Mouse (Mus musculus): ENCODE measurements around the gene Pagr1b. TPM values are rescaled to one million over a fixed set of nuclear protein-coding genes. Genes with fewer than 3 reads are reported as not detected.

Gene Pagr1b
- not detected in 2 replicates for polyA plus RNA-seq (2015; fragmentation: Nextera tagmentation; extraction: Ambion mirVana)

DNA sequence TGATC lies at the start of gene Pagr1b:
TSS of gene Pagr1b (minus strand) at position 4 of the 5 bp plus-strand sequence.

DNA sequence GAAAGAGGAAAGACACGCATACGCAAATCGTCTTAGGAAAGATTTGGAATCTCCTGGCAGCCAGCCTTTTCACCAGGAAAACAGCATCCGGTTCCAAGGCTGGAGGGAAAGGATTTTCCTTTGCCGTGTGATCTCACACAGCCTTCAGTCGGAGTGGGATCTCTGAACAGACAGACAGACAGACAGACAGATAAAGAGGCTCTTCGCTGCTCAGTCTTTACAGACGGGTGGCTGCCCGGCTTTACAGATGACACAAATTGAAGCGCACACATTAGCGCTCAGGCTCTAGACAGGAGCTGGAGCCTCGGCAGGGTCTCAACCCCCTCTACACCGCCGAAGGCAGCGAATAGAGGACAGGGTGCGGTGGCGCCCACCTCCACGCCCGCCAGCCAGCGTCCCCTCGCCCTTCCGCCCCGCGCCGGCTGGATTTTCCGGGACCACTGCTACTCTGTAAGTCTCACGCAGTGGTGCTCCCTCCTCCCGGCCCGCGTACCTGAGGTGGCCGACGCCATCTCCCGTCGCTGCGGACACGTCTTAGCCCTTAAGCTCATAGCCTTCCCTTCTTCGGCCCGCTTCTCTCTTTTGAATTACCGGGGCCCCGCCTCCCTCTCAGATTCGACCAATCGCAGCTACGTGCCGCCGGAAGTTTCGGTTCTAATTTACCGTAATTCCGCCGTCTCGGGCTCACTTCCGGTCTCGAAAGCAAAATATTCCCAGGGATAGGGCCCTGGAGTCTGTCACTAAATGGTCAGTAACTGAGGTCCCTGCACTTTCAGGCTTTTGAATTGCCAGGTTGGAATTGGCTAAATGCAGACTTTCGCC lies 25.8 kb upstream of the Pagr1b start, which contains the start of gene Kif22:
TSS of gene Kif22 (minus strand) at position 621 of the 822 bp plus-strand sequence.

DNA sequence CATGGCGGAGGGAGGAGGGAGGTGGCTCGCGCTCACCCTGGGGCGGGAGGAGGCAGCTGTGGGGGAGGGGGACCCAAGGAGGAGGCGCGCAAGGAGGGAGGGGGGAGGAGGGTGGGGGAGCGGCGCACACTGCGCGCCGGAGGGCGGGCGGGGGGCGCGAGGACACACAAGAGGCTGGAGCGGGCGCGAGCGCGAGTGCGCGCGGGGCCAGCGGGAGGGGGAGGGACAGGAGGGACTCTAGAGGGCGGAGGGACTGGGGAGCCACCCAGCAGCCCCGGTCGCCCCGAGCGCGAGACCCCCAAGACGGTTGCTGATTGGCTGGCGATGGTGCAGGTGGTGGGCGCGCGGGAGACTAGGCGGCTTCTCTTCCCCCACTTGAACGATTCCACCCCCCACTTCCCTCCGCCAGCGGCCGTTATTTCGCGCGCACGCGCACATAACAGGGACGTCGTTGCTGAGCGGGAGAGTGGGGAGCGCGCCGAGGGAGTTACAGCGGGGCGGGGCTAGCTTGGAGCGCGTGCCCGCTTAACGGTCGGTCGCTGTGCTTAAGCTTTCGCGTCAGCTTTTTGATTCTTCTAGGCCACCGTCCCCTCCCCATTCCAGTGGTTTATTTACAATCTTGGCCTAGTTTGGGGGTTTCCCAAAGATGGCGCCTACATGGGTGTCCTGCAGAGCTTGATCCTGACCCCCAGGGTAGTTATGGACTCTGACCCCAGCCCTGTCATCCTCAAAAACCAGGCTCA lies 10.9 kb upstream of the Pagr1b start, which contains the start of gene Maz:
TSS of gene Maz (minus strand) at position 54 of the 743 bp plus-strand sequence.

GRCm38 (mm10) chr7:127020901-127021562 lies 4.7 kb upstream of the Pagr1b start, which contains the start of the genes Gm42742 and Prrt2:
Gene Gm42742 (minus strand): TSS chr7:127021097.
Gene Prrt2 (minus strand): TSS chr7:127021211.

GRCm38 (mm10) chr7:127016971-127017949 lies 976 bp upstream of the Pagr1b start, which contains the start of gene Pagr1a:
Gene Pagr1a (minus strand): TSS chr7:127017352.

DNA sequence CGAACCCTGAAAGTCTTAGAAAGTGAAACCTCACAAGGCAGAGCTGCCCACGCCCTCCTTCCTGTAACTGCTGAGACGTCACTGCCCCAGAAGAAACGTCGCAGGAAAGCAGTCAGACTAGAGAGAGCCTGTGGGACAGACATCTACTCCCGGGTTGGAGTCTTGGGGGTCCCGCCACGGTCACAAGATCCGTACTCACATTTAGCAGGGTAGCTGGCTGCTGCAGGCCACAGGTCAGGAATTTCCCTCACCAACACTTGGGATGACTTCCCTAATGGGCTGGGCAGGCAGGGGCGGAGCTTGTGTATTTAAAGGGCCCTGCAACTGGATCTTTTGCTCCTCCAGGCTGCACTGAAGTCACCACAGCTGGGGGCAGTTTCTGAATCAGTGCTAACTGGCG lies 2.0 kb downstream of the Pagr1b start, which contains the start of gene Mvp:
TSS of gene Mvp (minus strand) at position 302 of the 400 bp plus-strand sequence.

DNA sequence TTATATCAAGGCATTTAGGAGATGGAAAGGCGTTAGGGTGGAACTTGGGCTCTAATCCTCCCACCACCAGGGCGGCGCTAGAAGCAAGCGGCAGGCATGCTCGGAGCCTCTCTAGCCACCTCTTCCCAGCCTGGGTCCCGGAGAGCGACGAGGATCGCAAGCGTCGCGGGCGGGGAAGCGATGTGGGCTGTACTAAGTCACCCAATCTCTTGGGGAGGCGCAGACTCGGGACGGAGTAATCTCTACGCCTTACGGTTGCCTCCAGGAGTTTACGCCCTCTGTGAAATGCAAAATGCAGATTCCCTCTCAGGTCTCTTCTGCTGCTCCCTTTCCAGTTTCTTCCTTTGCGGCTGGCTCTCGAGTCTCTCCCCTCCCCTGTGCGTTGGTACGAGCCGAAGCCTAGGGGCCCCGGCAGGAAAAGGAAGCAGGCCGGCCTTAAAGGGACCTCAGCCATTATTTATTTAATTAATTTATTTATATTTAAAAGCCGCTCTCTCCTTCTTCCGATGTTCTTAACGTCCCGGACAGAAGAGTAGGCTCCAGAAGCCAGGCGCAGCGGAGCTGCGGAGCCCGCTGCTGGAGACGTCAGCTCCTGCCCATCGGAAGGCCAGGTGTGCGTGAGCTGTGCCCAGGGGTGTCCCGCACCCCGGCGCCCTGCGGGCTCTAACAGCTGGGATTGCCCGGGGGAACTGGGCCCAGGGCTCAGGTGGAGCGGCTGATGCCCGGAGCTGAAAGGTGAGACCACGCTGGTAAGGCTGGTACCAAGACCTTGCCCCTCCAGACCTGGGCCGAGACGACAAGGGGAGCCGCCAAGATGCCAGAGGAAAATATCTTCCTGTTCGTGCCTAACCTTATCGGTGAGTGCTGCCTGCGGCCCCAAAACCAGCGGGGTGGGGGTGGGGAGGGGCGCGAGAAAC lies 40.1 kb downstream of the Pagr1b start, which contains the start of gene Cdiptos:
TSS of gene Cdiptos (minus strand) at position 149 of the 917 bp plus-strand sequence.

GRCm38 (mm10) chr7:126975893-126975949 lies 40.6 kb downstream of the Pagr1b start, which contains the start of gene Cdipt:
Gene Cdipt (plus strand): TSS chr7:126975914.

Other genes with a start within 250 kb of the Pagr1b start
- 155 and 172 TPM in 2 replicates for gene Ypel3, start 239.5 kb downstream of the Pagr1b start, polyA plus RNA-seq (2015; fragmentation: Nextera tagmentation; extraction: Ambion mirVana)
- gene Tbx6, start 235.0 kb downstream of the Pagr1b start, polyA plus RNA-seq (2015; fragmentation: Nextera tagmentation; extraction: Ambion mirVana), result 0.81 and 1.0 TPM in 2 replicates
- 134 and 141 TPM in 2 replicates for gene Ppp4c, start 224.0 kb downstream of the Pagr1b start, polyA plus RNA-seq (2015; fragmentation: Nextera tagmentation; extraction: Ambion mirVana)
- 0.16 TPM in 1 of 2 replicates, not detected in the other for gene Fam57b, start 218.8 kb downstream of the Pagr1b start, polyA plus RNA-seq (2015; fragmentation: Nextera tagmentation; extraction: Ambion mirVana)
- gene 4930451I11Rik, start 184.8 kb downstream of the Pagr1b start, polyA plus RNA-seq (2015; fragmentation: Nextera tagmentation; extraction: Ambion mirVana), result not detected in 2 replicates
- not detected in 2 replicates for gene Doc2a, start 169.1 kb downstream of the Pagr1b start, polyA plus RNA-seq (2015; fragmentation: Nextera tagmentation; extraction: Ambion mirVana)
- gene Hirip3, start 154.5 kb downstream of the Pagr1b start, polyA plus RNA-seq (2015; fragmentation: Nextera tagmentation; extraction: Ambion mirVana), result 22.2 and 23.3 TPM in 2 replicates
- gene Ino80e, start 154.1 kb downstream of the Pagr1b start, polyA plus RNA-seq (2015; fragmentation: Nextera tagmentation; extraction: Ambion mirVana), result 54.5 and 56.4 TPM in 2 replicates
- gene Taok2, start 131.8 kb downstream of the Pagr1b start, polyA plus RNA-seq (2015; fragmentation: Nextera tagmentation; extraction: Ambion mirVana), result 16.8 and 21.7 TPM in 2 replicates
- gene Tmem219, start 93.6 kb downstream of the Pagr1b start, polyA plus RNA-seq (2015; fragmentation: Nextera tagmentation; extraction: Ambion mirVana), result 27.2 and 31.4 TPM in 2 replicates
- 9.0 and 9.3 TPM in 2 replicates for gene Kctd13, start 87.6 kb downstream of the Pagr1b start, polyA plus RNA-seq (2015; fragmentation: Nextera tagmentation; extraction: Ambion mirVana)
- gene Asphd1, start 66.9 kb downstream of the Pagr1b start, polyA plus RNA-seq (2015; fragmentation: Nextera tagmentation; extraction: Ambion mirVana), result 0.12 TPM in 1 of 2 replicates, not detected in the other
- gene Sez6l2, start 65.9 kb downstream of the Pagr1b start, polyA plus RNA-seq (2015; fragmentation: Nextera tagmentation; extraction: Ambion mirVana), result 0.34 and 0.40 TPM in 2 replicates
- 56.1 and 61.1 TPM in 2 replicates for gene Cdipt, start 40.6 kb downstream of the Pagr1b start, polyA plus RNA-seq (2015; fragmentation: Nextera tagmentation; extraction: Ambion mirVana)
- gene Cdiptos, start 40.4 kb downstream of the Pagr1b start, polyA plus RNA-seq (2015; fragmentation: Nextera tagmentation; extraction: Ambion mirVana), result 1.4 and 2.3 TPM in 2 replicates
- 13.4 and 15.9 TPM in 2 replicates for gene Mvp, start 1.9 kb downstream of the Pagr1b start, polyA plus RNA-seq (2015; fragmentation: Nextera tagmentation; extraction: Ambion mirVana)
- 32.5 and 43.1 TPM in 2 replicates for gene Pagr1a, start 868 bp upstream of the Pagr1b start, polyA plus RNA-seq (2015; fragmentation: Nextera tagmentation; extraction: Ambion mirVana)
- 3.7 and 10.6 TPM in 2 replicates for gene Gm42742, start 4.6 kb upstream of the Pagr1b start, polyA plus RNA-seq (2015; fragmentation: Nextera tagmentation; extraction: Ambion mirVana)
- gene Prrt2, start 4.7 kb upstream of the Pagr1b start, polyA plus RNA-seq (2015; fragmentation: Nextera tagmentation; extraction: Ambion mirVana), result 0.55 and 0.86 TPM in 2 replicates
- 47.2 and 48.3 TPM in 2 replicates for gene Maz, start 10.6 kb upstream of the Pagr1b start, polyA plus RNA-seq (2015; fragmentation: Nextera tagmentation; extraction: Ambion mirVana)
- 109 and 120 TPM in 2 replicates for gene Kif22, start 26.0 kb upstream of the Pagr1b start, polyA plus RNA-seq (2015; fragmentation: Nextera tagmentation; extraction: Ambion mirVana)
- 10.1 and 23.2 TPM in 2 replicates for gene Zg16, start 70.8 kb upstream of the Pagr1b start, polyA plus RNA-seq (2015; fragmentation: Nextera tagmentation; extraction: Ambion mirVana)
- gene AI467606, start 74.9 kb upstream of the Pagr1b start, polyA plus RNA-seq (2015; fragmentation: Nextera tagmentation; extraction: Ambion mirVana), result 24.3 and 30.3 TPM in 2 replicates
- gene Qprt, start 105.7 kb upstream of the Pagr1b start, polyA plus RNA-seq (2015; fragmentation: Nextera tagmentation; extraction: Ambion mirVana), result 1.4 and 1.5 TPM in 2 replicates
- gene Spn, start 121.3 kb upstream of the Pagr1b start, polyA plus RNA-seq (2015; fragmentation: Nextera tagmentation; extraction: Ambion mirVana), result 20.0 and 22.3 TPM in 2 replicates
- gene Cd2bp2, start 179.6 kb upstream of the Pagr1b start, polyA plus RNA-seq (2015; fragmentation: Nextera tagmentation; extraction: Ambion mirVana), result 27.7 and 29.2 TPM in 2 replicates
- gene Tbc1d10b, start 192.0 kb upstream of the Pagr1b start, polyA plus RNA-seq (2015; fragmentation: Nextera tagmentation; extraction: Ambion mirVana), result 21.0 and 22.5 TPM in 2 replicates
- gene Mylpf, start 192.4 kb upstream of the Pagr1b start, polyA plus RNA-seq (2015; fragmentation: Nextera tagmentation; extraction: Ambion mirVana), result 34.1 and 37.7 TPM in 2 replicates
- 10.2 and 11.5 TPM in 2 replicates for gene Zfp553, start 216.6 kb upstream of the Pagr1b start, polyA plus RNA-seq (2015; fragmentation: Nextera tagmentation; extraction: Ambion mirVana)
- 44.4 and 49.3 TPM in 2 replicates for gene Sept1, start 216.6 kb upstream of the Pagr1b start, polyA plus RNA-seq (2015; fragmentation: Nextera tagmentation; extraction: Ambion mirVana)
- gene Zfp771, start 227.8 kb upstream of the Pagr1b start, polyA plus RNA-seq (2015; fragmentation: Nextera tagmentation; extraction: Ambion mirVana), result 21.4 and 23.5 TPM in 2 replicates
- gene Dctpp1, start 244.2 kb upstream of the Pagr1b start, polyA plus RNA-seq (2015; fragmentation: Nextera tagmentation; extraction: Ambion mirVana), result 87.9 and 90.1 TPM in 2 replicates